In genomic region chr5:146232056-146232675, GRCm38 (mm10) we compare ENCODE assay signal across 7 mouse cellular contexts. TPM values are rescaled to one million over a fixed set of nuclear protein-coding genes. Genes with fewer than 3 reads are reported as not detected.
DNase-seq lines count a peak whose midpoint lies in the region; ATAC-seq and TF ChIP-seq lines count a peak whose summit lies in the region.

No protein-coding gene starts in this region.

- no peaks in the 10 kb centered on the region for H3K36me3 ChIP-seq in spleen, adult 2 months (ENCODE audit: control insufficient read depth, insufficient read depth, low read length)
- 0 out of 2 replicates have a peak, but pooled peaks cover 1% of the 10 kb centered on the region for H3K36me3 ChIP-seq in forebrain, embryonic 12.5 days (replicated peaks)
- H3K36me3 ChIP-seq in liver, embryonic 11.5 days (ENCODE audit: control insufficient read depth, insufficient read depth, low read length) = no peaks in the 10 kb centered on the region; the same call in 1 of the 2 replicates

- no peaks in the 10 kb centered on the region for H3K9me3 ChIP-seq in forebrain, embryonic 12.5 days
- no peaks in the 10 kb centered on the region for H3K9me3 ChIP-seq in liver, embryonic 11.5 days (ENCODE audit: control insufficient read depth, low read length)

- 0 out of 2 replicates have a peak, but pooled peaks cover 2% of the 10 kb centered on the region for H3K4me1 ChIP-seq in spleen, adult 2 months (ENCODE audit: control insufficient read depth, insufficient read depth, insufficient read length)
- peaks cover 24% of the 10 kb centered on the region for H3K4me1 ChIP-seq in forebrain, embryonic 12.5 days
- H3K4me1 ChIP-seq in liver, embryonic 11.5 days (replicated peaks; ENCODE audit: control insufficient read depth, insufficient read depth, low read length) = peaks cover 26% of the 10 kb centered on the region

- peak overlapping the region; percentile 92 for H3K9ac ChIP-seq in forebrain, embryonic 12.5 days
- peak overlapping the region; percentile 79 for H3K9ac ChIP-seq in liver, embryonic 11.5 days (ENCODE audit: low read depth, low read length)

- peak overlapping the region; percentile 94 for H3K4me3 ChIP-seq in spleen, adult 2 months (ENCODE audit: extremely low read depth, insufficient read depth, insufficient read length)
- peak overlapping the region; percentile 95 for H3K4me3 ChIP-seq in forebrain, embryonic 12.5 days (replicated peaks)
- peak overlapping the region; percentile 81 for H3K4me3 ChIP-seq in liver, embryonic 11.5 days (ENCODE audit: low read depth, low read length)

- H3K4me2 ChIP-seq in forebrain, embryonic 12.5 days = peak overlapping the region; percentile 62
- H3K4me2 ChIP-seq in liver, embryonic 11.5 days = peak overlapping the region; percentile 77

- no peak for TF ChIP-seq CTCF in spleen, adult 2 months (IDR thresholded peaks at IDR 0.05; ENCODE audit: extremely low read depth, insufficient read depth, insufficient read length, insufficient replicate concordance)

- 42% methylated on average over 6 of the region's 6 CpGs for WGBS in spleen, adult 2 months
- WGBS in forebrain, embryonic 12.5 days = 37% methylated on average over 6 of the region's 6 CpGs
- WGBS in liver, embryonic 11.5 days = 35% methylated on average over 6 of the region's 6 CpGs

- no peak for DNase-seq in spleen, adult 2 months (ENCODE audit: low read depth in 1 of 2, low spot score in 2 of 2)
- DNase-seq in spleen, adult 12 weeks (ENCODE audit: low spot score) = no peak
- no peak for DNase-seq in liver, embryonic 11.5 days (ENCODE audit: low spot score)
- DNase-seq in right cerebral cortex, adult 18-20 months = no peak
- no peak for DNase-seq in frontal cortex, postnatal 10 days (ENCODE audit: low spot score in 2 of 2)
- DNase-seq in left cerebral cortex, postnatal 36 days (ENCODE audit: low spot score in 2 of 2) = no peak

- intact Hi-C loops in left cerebral cortex, postnatal 36 days (cut with DNase I) = loop anchor here (5.0 kb wide), 1 partner anchor 60 kb away; no protein-coding TSS in a partner anchor

- H3K27me3 ChIP-seq in spleen, adult 2 months (ENCODE audit: control insufficient read depth, insufficient read depth, low read length) = no peaks in the 10 kb centered on the region
- H3K27me3 ChIP-seq in forebrain, embryonic 12.5 days = no peaks in the 10 kb centered on the region
- H3K27me3 ChIP-seq in liver, embryonic 11.5 days (replicated peaks; ENCODE audit: control insufficient read depth, insufficient read depth, low read length) = no peaks in the 10 kb centered on the region

- no peak for TF ChIP-seq POLR2A in spleen, adult 2 months (IDR thresholded peaks at IDR 0.05; ENCODE audit: low read depth, low read length)

- H3K27ac ChIP-seq in spleen, adult 2 months (ENCODE audit: insufficient read depth, low read length) = no peak overlapping the region
- no peak overlapping the region for H3K27ac ChIP-seq in forebrain, embryonic 12.5 days
- no peak overlapping the region for H3K27ac ChIP-seq in liver, embryonic 11.5 days (ENCODE audit: low read depth, low read length)

- ATAC-seq in forebrain, embryonic 12.5 days (ENCODE audit: low FRiP score) = no peak
- ATAC-seq in liver, embryonic 11.5 days (replicated peaks; ENCODE audit: low FRiP score) = no peak

RNA-seq across cellular contexts. Expression of gene Cdk8, which starts 1.1 kb away (rescaled TPM):
- polyA plus RNA-seq in spleen, adult 2 months (2012; rRNA removed) = 21.0 and 23.8 TPM in 2 replicates
- polyA plus RNA-seq in forebrain, embryonic 12.5 days (2016; fragmentation: Nextera tagmentation; extraction: Ambion mirVana) = 28.3 and 33.4 TPM in 2 replicates
- 31.5 and 34.3 TPM in 2 replicates for polyA plus RNA-seq in liver, embryonic 11.5 days (2014; fragmentation: Nextera tagmentation; extraction: Ambion mirVana)
- total RNA-seq in left cerebral cortex, postnatal 36 days (2021) = 10 to 100 TPM; 37.5 to 43.2 TPM

RNA-seq across cellular contexts. Expression of gene Rnf6, which starts 10.8 kb away (rescaled TPM):
- polyA plus RNA-seq in spleen, adult 2 months (2012; rRNA removed) = 11.8 and 12.9 TPM in 2 replicates
- polyA plus RNA-seq in forebrain, embryonic 12.5 days (2016; fragmentation: Nextera tagmentation; extraction: Ambion mirVana) = 24.2 and 26.5 TPM in 2 replicates
- 31.5 and 32.6 TPM in 2 replicates for polyA plus RNA-seq in liver, embryonic 11.5 days (2014; fragmentation: Nextera tagmentation; extraction: Ambion mirVana)
- 10 to 100 TPM; 67.1 to 75.2 TPM for total RNA-seq in left cerebral cortex, postnatal 36 days (2021)

RNA-seq across cellular contexts. Expression of gene 1700001J03Rik, which starts 47.1 kb away (rescaled TPM):
- 0.12 and 0.18 TPM in 2 replicates for polyA plus RNA-seq in spleen, adult 2 months (2012; rRNA removed)
- polyA plus RNA-seq in forebrain, embryonic 12.5 days (2016; fragmentation: Nextera tagmentation; extraction: Ambion mirVana) = not detected in 2 replicates
- not detected in 2 replicates for polyA plus RNA-seq in liver, embryonic 11.5 days (2014; fragmentation: Nextera tagmentation; extraction: Ambion mirVana)
- total RNA-seq in left cerebral cortex, postnatal 36 days (2021) = 1 to 10 TPM in 1 of 2 experiments, under 1 TPM in 1; 0.67 to 1.6 TPM
